Mouse (Mus musculus) brain, embryonic 14.5 days (tissue): ENCODE measurements around the gene Scn5a. TPM values are rescaled to one million over a fixed set of nuclear protein-coding genes. Genes with fewer than 3 reads are reported as not detected.

Experiments
- DNase-seq: peaks from one replicate; pipeline ENCODE4 v3.0.0-alpha.2; 2011; ENCODE audit warnings: low read depth
- CTCF ChIP-seq: fragments of 200-500 bp; IDR thresholded peaks from 2 replicates; pipeline ENCODE4 v1.5.1; 2012; ENCODE audit warnings: inconsistent platforms, mild to moderate bottlenecking, moderate library complexity, borderline replicate concordance; ENCODE audit not compliant: insufficient read depth, insufficient read length; ENCODE audit errors: extremely low read depth
- POLR2A ChIP-seq: fragments of 200-500 bp; IDR thresholded peaks from 2 replicates; pipeline ENCODE4 v1.6.1; 2012; ENCODE audit warnings: mild to moderate bottlenecking, inconsistent platforms, borderline replicate concordance; ENCODE audit not compliant: poor library complexity, insufficient read depth, insufficient read length, severe bottlenecking; ENCODE audit errors: extremely low read depth
- polyA plus RNA-seq: library from polyadenylated mRNA; depleted of rRNA; stranded (reverse); fragments of >200 nt; gene quantifications from 2 replicates; pipeline ENCODE4 v1.2.3, GENCODE M21; 2012

Gene Scn5a
- polyA plus RNA-seq, 1 experiment = 0.97 TPM

GRCm38 (mm10) chr9:119524511-119524910, 54.3 kb downstream of the Scn5a start:
- TF ChIP-seq POLR2A = no peak
- no peak for TF ChIP-seq CTCF
- DNase-seq = no peak

GRCm38 (mm10) chr9:119523301-119523700, 55.5 kb downstream of the Scn5a start:
- no peak for DNase-seq
- no peak for TF ChIP-seq CTCF
- TF ChIP-seq POLR2A = no peak

GRCm38 (mm10) chr9:119519116-119519515, 59.7 kb downstream of the Scn5a start:
- TF ChIP-seq CTCF = no peak
- TF ChIP-seq POLR2A = no peak
- DNase-seq = peak; percentile 29

GRCm38 (mm10) chr9:119518177-119518576, 60.6 kb downstream of the Scn5a start:
- DNase-seq = peak; percentile 29
- TF ChIP-seq CTCF = no peak

GRCm38 (mm10) chr9:119517467-119517866, 61.3 kb downstream of the Scn5a start:
- no peak for TF ChIP-seq POLR2A
- no peak for TF ChIP-seq CTCF
- DNase-seq = peak; percentile 68

GRCm38 (mm10) chr9:119516815-119517214, 62.0 kb downstream of the Scn5a start:
- no peak for DNase-seq
- TF ChIP-seq POLR2A (no peak), CTCF (no peak)

- DNase-seq = no peak
- TF ChIP-seq CTCF (no peak), POLR2A (no peak)
Measured at GRCm38 (mm10) chr9:119515454-119515853, 63.4 kb downstream of the Scn5a start.

GRCm38 (mm10) chr9:119514986-119515385, 63.8 kb downstream of the Scn5a start:
- no peak for DNase-seq
- TF ChIP-seq POLR2A (no peak), CTCF (no peak)

- DNase-seq = no peak
- TF ChIP-seq POLR2A (no peak), CTCF (no peak)
Measured at GRCm38 (mm10) chr9:119513816-119514215, 65.0 kb downstream of the Scn5a start.

- DNase-seq = no peak
- TF ChIP-seq CTCF = no peak
- TF ChIP-seq POLR2A = no peak
Measured at GRCm38 (mm10) chr9:119512993-119513392, 65.8 kb downstream of the Scn5a start.

GRCm38 (mm10) chr9:119510902-119511301, 67.9 kb downstream of the Scn5a start:
- peak; percentile 94 for DNase-seq
- TF ChIP-seq POLR2A = no peak
- no peak for TF ChIP-seq CTCF

- no peak for DNase-seq
- TF ChIP-seq CTCF = no peak
- TF ChIP-seq POLR2A = no peak
Measured at GRCm38 (mm10) chr9:119504981-119505658, 73.7 kb downstream of the Scn5a start.

GRCm38 (mm10) chr9:119503613-119504012, 75.2 kb downstream of the Scn5a start:
- no peak for DNase-seq
- TF ChIP-seq CTCF (no peak), POLR2A (no peak)

- no peak for TF ChIP-seq CTCF
- TF ChIP-seq POLR2A = no peak
- DNase-seq = no peak
Measured at GRCm38 (mm10) chr9:119498885-119499284, 79.9 kb downstream of the Scn5a start.
